Mouse (Mus musculus) liver, embryonic 11.5 days (tissue): ENCODE results near the gene Pcgf1. TPM values are rescaled to one million over a fixed set of nuclear protein-coding genes. Genes with fewer than 3 reads are reported as not detected.
A peak's percentile ranks its signal among the peaks of the same experiment; 100 is the strongest.

Experiments
- ATAC-seq: fragments of 200-750 bp; cut with Nextera tagmentation; replicated peaks from 2 replicates; pipeline ENCODE4 v1.8.0; 2017; ENCODE audit warnings: moderate number of reproducible peaks, mild to moderate bottlenecking, moderate TSS enrichment, moderate library complexity; ENCODE audit not compliant: low FRiP score
- DNase-seq: peaks from one replicate; pipeline ENCODE4 v3.0.0-alpha.2; 2017; ENCODE audit warnings: low spot score
- H3K27ac ChIP-seq: fragments of 300-500 bp; sonication (generic); 2 replicates; pipeline ENCODE4 v1.5.1; 2014; ENCODE audit warnings: mild to moderate bottlenecking, low read depth, low read length, control low read depth
- H3K27me3 ChIP-seq: fragments of 300-500 bp; sonication (generic); replicated peaks from 2 replicates; pipeline ENCODE4 v1.6.1; 2014; ENCODE audit warnings: low read length, mixed read lengths; ENCODE audit not compliant: control insufficient read depth, insufficient read depth
- H3K36me3 ChIP-seq: fragments of 300-500 bp; sonication (generic); 2 replicates; pipeline ENCODE4 v1.6.1; 2014; ENCODE audit warnings: mild to moderate bottlenecking, low read length, moderate library complexity, mixed read lengths; ENCODE audit not compliant: control insufficient read depth, insufficient read depth
- H3K4me1 ChIP-seq: fragments of 300-500 bp; sonication (generic); replicated peaks from 2 replicates; pipeline ENCODE4 v1.6.1; 2014; ENCODE audit warnings: low read length, mixed read lengths; ENCODE audit not compliant: control insufficient read depth, insufficient read depth
- H3K4me2 ChIP-seq: fragments of 300-500 bp; sonication (generic); 2 replicates; pipeline ENCODE4 v1.6.1; 2014; ENCODE audit warnings: mild to moderate bottlenecking, control low read depth, moderate library complexity
- H3K4me3 ChIP-seq: fragments of 300-500 bp; sonication (generic); 2 replicates; pipeline ENCODE4 v1.5.1; 2014; ENCODE audit warnings: low read depth, low read length, control low read depth
- H3K9ac ChIP-seq: fragments of 300-500 bp; sonication (generic); 2 replicates; pipeline ENCODE4 v1.6.1; 2014; ENCODE audit warnings: low read depth, low read length, control low read depth
- H3K9me3 ChIP-seq: fragments of 300-500 bp; sonication (generic); 2 replicates; pipeline ENCODE4 v1.6.1; 2016; ENCODE audit warnings: low read length, inconsistent platforms, mixed read lengths; ENCODE audit not compliant: control insufficient read depth
- WGBS: fragments of 180-500 bp; shearing (Covaris S2); extraction: QIAGEN DNeasy Blood & Tissue Kit; methylation state at CpG from one replicate; pipeline ENCODE4 v1.1.7; 2014; 5-methylcytosine and 5-hydroxymethylcytosine counted together
- polyA plus RNA-seq: library from polyadenylated mRNA; unstranded; fragments of >200 nt; fragmentation: Nextera tagmentation; extraction: Ambion mirVana; gene quantifications from 2 replicates; pipeline ENCODE4 v1.2.1, GENCODE M21; 2014

Gene Pcgf1
- polyA plus RNA-seq, 1 experiment from 2014 or later, result 25.0 TPM

DNA sequence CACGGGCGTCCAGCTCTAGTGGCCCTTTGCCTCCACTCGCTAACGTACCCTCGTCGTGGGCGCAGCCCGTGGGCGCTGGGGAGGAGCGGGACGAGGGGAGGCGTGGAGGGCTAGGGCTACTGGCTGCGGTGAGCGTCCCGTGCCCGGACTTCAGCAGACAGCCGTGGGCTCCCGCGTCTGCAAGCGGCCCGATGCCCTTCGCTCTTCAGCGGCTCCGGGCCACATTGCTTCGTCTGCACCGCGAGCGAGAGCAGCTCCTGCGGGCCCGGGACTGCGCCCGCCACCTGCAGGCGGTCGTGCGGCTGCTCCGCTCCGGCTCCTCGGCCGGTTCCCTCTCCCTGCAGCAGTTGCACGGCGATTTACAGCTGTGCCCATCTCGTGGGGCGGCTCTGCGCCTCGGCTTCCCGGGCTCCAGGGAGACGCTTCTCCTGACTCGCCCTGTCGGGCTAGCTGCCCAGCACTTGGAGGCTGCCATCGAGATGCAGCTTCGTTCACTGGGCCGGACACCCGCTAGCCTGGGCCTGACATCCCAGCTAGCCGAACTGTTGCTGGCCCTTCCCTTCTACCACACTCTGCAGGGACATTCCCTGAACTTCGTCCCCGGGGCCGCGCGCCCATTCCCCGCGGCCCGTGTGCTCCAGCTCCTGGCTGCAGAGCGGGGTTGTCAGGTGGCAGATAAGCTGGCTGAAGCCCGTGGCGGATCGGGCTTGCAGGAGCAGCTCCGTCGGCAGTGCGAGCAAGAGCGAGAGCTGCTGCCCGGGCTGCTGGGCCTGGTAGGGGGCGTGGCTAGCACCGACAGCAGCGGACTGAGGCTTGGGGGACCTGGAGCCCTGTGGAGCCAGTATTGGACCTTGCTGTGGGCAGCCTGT is 24.3 kb downstream of the Pcgf1 start:
- Histone ChIP-seq H3K27ac (peak overlapping the region; percentile 87), H3K9ac (peak overlapping the region; percentile 95), H3K36me3 (peaks cover 2% of the 10 kb centered on the region; the same call in 1 of the 2 replicates), H3K27me3 (no peaks in the 10 kb centered on the region; the same call in none of the 2 replicates), H3K4me2 (peak overlapping the region; percentile 100), H3K9me3 (no peaks in the 10 kb centered on the region), H3K4me1 (peaks cover 23% of the 10 kb centered on the region), H3K4me3 (peak overlapping the region; percentile 87)
- DNase-seq, result peak; percentile 77
- under 1% methylated on average over 74 of the region's 74 CpGs for WGBS
- ATAC-seq, result peak; percentile 77

DNA sequence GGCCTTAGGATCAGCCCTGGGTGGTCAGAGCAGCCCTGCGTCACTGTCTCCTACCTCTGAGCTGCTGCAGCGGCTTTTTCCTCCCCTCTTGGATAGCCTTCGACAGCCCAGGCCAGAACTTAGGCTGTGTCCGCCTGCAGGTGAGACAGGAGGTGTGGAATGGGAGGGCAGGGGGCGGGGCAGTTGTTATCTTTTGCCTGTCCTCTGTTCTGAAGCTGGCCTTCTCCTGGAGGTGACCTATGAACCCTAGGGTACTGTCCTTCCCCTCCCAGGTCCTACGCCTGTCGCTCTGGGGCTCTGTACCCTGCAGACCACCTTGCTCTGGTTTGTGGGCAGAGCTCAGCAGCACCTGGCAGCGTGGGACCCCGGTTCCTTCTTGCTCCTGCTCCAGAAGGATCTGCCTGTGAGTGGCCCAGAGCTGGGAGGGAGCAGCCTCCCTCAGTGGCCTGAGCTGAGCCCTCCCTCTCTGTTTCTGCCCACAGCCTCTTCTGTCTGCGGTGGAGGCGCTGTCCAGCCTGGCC is 25.5 kb downstream of the Pcgf1 start:
- no peak for ATAC-seq
- Histone ChIP-seq H3K27me3 (no peaks in the 10 kb centered on the region; the same call in 1 of the 2 replicates), H3K4me3 (peak overlapping the region; percentile 87), H3K9ac (peak overlapping the region; percentile 95), H3K4me2 (peak overlapping the region; percentile 100), H3K27ac (peak overlapping the region; percentile 34; the same call in 1 of the 2 replicates), H3K4me1 (peaks cover 32% of the 10 kb centered on the region), H3K9me3 (no peaks in the 10 kb centered on the region), H3K36me3 (peaks cover 2% of the 10 kb centered on the region; the same call in 1 of the 2 replicates)
- 50% methylated on average over 11 of the region's 11 CpGs for WGBS
- no peak for DNase-seq

DNA sequence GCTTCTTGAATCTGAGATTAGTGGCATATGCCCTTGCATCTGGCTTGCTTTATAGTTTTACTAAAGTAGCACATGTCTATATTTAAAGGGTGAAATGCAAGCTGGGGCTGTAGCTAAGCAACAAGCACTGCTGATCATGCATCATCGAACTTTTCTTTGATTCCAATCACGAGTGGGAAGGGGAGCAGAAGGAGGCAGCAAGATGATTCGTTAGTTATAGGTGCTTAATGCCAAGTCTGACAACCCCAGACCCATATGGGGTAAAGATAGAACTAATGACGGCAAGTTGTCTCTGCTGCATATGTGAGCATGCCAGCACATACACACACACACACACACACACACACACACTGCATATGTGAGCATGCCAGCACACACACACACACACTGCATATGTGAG is 26.5 kb downstream of the Pcgf1 start:
- no peak for ATAC-seq
- H3K4me3 ChIP-seq, result no peak overlapping the region
- H3K27me3 ChIP-seq, result no peaks in the 10 kb centered on the region; the same call in 1 of the 2 replicates
- H3K27ac ChIP-seq, result no peak overlapping the region
- peaks cover 33% of the 10 kb centered on the region for H3K4me1 ChIP-seq
- H3K36me3 ChIP-seq, result peaks cover 2% of the 10 kb centered on the region; the same call in 1 of the 2 replicates
- WGBS, result 84% methylated on average over 4 of the region's 4 CpGs
- H3K9ac ChIP-seq, result no peak overlapping the region
- no peaks in the 10 kb centered on the region for H3K9me3 ChIP-seq
- H3K4me2 ChIP-seq, result no peak overlapping the region
- no peak for DNase-seq

DNA sequence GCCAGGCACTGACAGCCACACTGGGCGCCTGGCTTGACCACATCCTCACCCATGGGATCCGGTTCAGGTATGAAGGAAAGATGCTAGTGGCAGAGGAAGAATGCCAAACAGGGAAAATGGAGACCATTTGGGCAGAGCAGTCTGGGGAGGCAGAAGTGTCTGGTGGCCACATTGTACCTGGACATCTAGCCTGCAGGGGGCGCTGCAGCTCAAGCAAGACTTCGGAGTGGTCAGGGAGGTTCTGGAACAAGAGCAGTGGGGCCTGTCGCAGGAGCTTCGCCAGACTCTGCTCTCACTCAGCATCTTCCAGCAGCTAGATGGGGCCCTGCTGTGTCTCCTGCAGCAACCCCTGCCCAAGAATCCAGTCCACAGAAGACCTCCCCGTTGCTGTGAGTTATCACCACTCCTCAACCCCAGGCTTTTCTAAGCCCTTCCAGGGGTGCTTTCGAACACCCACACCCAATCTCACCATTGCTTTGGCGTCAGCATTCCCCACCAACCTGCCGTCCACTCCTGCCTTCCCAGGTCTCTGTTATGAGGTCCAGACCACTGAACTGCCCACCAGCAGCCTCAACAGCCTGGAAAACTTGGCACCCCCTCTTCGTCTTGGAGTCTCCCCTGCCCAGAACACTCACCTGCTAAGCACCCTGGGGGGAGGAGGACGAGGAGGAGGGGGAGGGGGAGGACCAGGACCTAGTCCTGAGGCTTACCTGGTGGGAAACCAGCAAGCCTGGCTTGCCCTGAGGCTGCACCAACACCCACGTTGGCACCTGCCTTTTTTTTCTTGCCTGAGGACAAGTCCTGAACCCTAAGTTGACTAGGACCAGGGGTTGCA is 30.1 kb downstream of the Pcgf1 start:
- WGBS, result 41% methylated on average over 13 of the region's 13 CpGs
- Histone ChIP-seq H3K9me3 (no peaks in the 10 kb centered on the region), H3K27me3 (no peaks in the 10 kb centered on the region), H3K4me1 (peaks cover 35% of the 10 kb centered on the region), H3K4me3 (peak overlapping the region; percentile 92), H3K27ac (peak overlapping the region; percentile 96; the same call in 1 of the 2 replicates), H3K9ac (peak overlapping the region; percentile 87), H3K36me3 (peaks cover 2% of the 10 kb centered on the region; the same call in 1 of the 2 replicates), H3K4me2 (peak overlapping the region; percentile 94)
- peak; percentile 53 for ATAC-seq
- peak; percentile 81 for DNase-seq

DNA sequence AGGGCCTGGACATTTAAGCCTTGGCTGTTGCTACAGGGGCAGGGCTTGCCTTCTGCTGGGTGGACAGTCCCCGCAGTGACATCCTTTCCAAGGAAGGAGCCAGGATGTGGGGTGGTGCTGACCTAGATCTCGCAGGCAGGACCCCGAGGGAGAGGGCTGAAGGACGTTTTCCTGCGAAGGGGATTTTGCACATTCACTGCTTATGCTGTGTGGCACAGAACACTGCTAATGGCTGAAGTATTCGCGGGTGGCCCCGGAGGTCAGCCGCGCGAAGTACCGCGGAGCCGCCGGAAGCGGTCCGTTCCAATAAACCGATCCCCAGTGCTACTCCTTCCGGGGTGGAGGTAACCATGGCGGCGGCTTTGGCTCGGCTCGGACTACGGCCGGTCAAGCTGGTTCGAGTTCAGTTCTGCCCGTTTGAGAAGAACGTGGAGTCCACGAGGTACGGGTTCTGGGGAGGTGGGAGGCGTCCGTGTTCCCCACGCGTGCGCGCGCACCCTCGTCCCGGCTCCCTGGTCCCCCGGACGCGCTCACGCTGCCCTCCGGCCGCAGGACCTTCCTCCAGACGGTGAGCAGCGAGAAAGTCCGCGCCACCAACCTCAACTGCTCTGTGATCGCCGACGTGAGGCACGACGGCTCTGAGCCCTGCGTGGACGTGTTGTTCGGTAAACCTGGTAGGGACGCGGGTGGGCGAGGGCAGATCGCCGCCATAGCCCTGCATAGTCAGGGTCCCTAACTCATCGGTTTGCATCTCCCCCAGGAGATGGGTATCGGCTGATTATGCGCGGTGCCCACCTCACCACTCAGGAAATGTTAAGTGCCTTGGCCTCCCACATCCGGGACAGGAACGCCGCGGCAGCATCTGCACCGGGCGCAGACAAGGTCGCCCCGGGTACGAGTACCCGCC is 31.3 kb downstream of the Pcgf1 start, which contains the start of gene Mrpl53:
Mrpl53 (plus strand) TSS at position 279 of the 907 bp plus-strand sequence.
- H3K4me1 ChIP-seq, result peaks cover 31% of the 10 kb centered on the region
- peak within 1 kb of the TSS; percentile 94 for H3K4me2 ChIP-seq
- H3K36me3 ChIP-seq, result peaks cover 2% of the 10 kb centered on the region; the same call in 1 of the 2 replicates
- peak within 1 kb of the TSS; percentile 87 for H3K9ac ChIP-seq
- peak; percentile 83 for DNase-seq
- peak within 1 kb of the TSS; percentile 96 for H3K27ac ChIP-seq
- H3K4me3 ChIP-seq, result peak within 1 kb of the TSS; percentile 92
- no peaks in the 10 kb centered on the region for H3K27me3 ChIP-seq
- peak; percentile 83 for ATAC-seq
- WGBS, result under 1% methylated on average over 76 of the region's 76 CpGs
- H3K9me3 ChIP-seq, result no peaks in the 10 kb centered on the region

DNA sequence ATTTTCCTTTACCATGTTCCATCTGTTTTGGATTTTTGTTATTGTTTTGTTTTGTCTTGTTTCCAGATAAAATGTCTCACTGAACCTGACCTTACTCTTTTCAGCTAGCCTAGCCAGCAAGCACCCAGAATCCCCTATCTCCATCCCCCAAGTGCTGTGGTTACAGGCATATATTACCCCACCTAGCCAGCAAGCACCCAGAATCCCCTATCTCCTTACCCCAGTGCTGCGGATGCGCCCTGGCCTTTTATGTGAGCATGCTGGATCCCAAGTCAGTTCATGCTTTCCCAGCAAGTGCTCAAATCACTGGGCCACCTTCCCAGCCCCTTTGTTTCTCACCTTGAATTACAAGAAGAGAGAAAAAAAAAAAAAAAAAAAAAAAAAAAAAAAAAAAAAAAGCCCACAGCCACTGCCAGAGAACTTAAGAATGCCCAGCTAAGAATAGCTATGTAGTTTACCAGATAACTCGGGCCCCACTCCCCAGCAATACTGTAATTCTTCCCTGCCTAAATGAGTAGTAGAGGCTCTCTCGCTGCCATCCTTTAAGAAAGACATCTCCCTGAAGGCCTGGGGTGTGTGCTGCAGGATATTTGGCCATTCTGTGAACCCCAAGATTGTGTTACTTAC is 34.0 kb downstream of the Pcgf1 start:
- no peak overlapping the region for H3K4me2 ChIP-seq
- DNase-seq (no peak), ATAC-seq (no peak)
- no peaks in the 10 kb centered on the region for H3K27me3 ChIP-seq
- 70% methylated on average over 4 of the region's 4 CpGs for WGBS
- no peaks in the 10 kb centered on the region for H3K36me3 ChIP-seq
- no peak overlapping the region for H3K9ac ChIP-seq
- no peaks in the 10 kb centered on the region for H3K9me3 ChIP-seq
- H3K4me1 ChIP-seq, result peaks cover 45% of the 10 kb centered on the region
- no peak overlapping the region for H3K4me3 ChIP-seq
- H3K27ac ChIP-seq, result peak overlapping the region; percentile 11; the same call in 1 of the 2 replicates

DNA sequence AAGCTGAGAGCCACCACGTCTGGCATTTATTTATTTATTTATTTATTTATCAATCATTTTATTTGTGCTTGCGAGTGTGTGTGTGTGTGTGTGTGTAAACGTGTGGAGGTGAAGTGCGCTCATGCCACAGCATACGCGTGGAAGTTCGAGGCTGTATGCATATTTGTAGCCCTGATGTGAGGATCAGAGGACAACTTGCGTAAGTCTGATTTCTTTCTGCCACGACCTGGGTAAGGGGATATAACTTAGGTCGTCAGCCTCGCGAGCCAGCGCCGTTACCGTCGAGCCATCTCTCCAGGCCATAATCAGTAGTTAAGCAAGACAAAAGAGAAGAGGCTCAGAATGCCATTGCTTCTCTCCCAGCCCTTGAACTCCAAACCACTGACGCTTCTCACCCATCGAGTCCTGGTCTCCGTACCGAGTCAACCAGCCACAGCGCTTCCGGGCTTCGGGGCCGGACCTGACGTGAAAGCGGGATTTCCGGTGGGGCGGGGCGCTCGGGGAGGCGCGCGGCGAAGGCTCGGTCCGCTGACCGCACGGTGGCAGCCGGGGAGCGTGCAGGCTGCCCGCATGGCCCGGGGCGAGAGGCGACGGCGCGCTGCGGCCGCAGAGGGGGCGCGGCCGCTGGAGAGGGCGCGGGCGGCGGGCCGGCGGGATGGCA is 37.5 kb downstream of the Pcgf1 start, which contains the start of gene Mogs:
Mogs (plus strand) TSS at position 486 of the 661 bp plus-strand sequence.
- H3K9me3 ChIP-seq, result no peaks in the 10 kb centered on the region
- peaks cover 19% of the 10 kb centered on the region; the same call in 1 of the 2 replicates for H3K36me3 ChIP-seq
- peak within 1 kb of the TSS; percentile 97 for H3K4me2 ChIP-seq
- ATAC-seq (peak; percentile 86), DNase-seq (peak; percentile 96)
- peak within 1 kb of the TSS; percentile 90 for H3K27ac ChIP-seq
- H3K27me3 ChIP-seq, result no peaks in the 10 kb centered on the region
- H3K4me3 ChIP-seq, result peak within 1 kb of the TSS; percentile 85
- H3K4me1 ChIP-seq, result peaks cover 45% of the 10 kb centered on the region
- WGBS, result under 1% methylated on average over 53 of the region's 58 CpGs
- H3K9ac ChIP-seq, result peak within 1 kb of the TSS; percentile 96
